Mouse (Mus musculus): ENCODE results near the gene Mon1a. TPM values are rescaled to one million over a fixed set of nuclear protein-coding genes. Genes with fewer than 3 reads are reported as not detected.

Mon1a gene
- polyA plus RNA-seq, 1 experiment from 2014 or later = 15.9 TPM

DNA sequence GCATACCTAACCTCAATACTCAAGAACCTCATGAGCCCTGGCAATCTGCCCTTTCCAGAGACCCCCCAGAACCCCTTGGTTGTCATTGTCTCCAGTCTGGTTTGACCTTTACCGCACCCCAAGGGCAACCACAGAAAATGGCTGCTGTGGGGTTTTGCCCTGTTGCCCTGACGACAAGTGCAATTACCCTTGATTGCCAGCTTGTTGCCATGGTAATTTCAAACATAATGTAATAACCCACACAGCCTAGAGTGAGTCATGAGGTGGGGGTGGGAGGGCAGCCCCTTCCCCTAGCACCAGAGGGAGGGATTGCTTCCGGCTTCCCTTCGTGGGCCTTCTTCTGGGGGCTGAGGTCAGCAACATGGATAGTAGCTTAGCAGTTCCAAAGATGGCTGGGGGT lies 44.3 kb downstream of the Mon1a start:
- Histone ChIP-seq H3K4me2 (no peak overlapping the region), H3K27me3 (peaks cover 17% of the 10 kb centered on the region), H3K9me3 (no peaks in the 10 kb centered on the region), H3K36me3 (no peaks in the 10 kb centered on the region), H3K4me1 (peaks cover 14% of the 10 kb centered on the region), H3K9ac (no peak overlapping the region), H3K27ac (no peak overlapping the region), H3K4me3 (no peak overlapping the region)
- ATAC-seq (ENCODE audit: insufficient number of reproducible peaks, low FRiP score, low TSS enrichment, low read depth) = no peak
- 67% methylated on average over 4 of the region's 4 CpGs for WGBS

DNA sequence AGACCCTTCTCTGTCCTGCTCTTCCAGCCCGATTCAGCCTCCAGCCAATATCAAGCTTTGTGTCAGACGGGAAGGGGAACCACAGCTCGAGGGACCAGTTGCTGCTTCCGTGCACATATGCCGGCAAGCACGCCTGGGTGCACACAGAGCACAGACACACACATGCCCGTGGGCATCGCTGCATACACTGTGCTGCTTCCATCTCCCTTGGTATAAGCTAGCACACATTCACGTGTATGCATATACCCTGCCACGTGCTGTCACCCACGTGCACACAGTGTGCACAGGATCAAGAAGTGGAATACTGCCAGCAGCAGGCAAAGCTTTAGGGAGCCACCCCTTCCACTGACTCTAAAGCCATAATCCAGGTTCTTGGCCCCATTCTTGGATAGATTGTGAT lies 46.2 kb downstream of the Mon1a start:
- Histone ChIP-seq H3K4me1 (peaks cover 14% of the 10 kb centered on the region), H3K4me3 (no peak overlapping the region), H3K4me2 (no peak overlapping the region), H3K27me3 (peaks cover 20% of the 10 kb centered on the region), H3K36me3 (no peaks in the 10 kb centered on the region), H3K27ac (no peak overlapping the region), H3K9me3 (no peaks in the 10 kb centered on the region), H3K9ac (no peak overlapping the region)
- 84% methylated on average over 11 of the region's 11 CpGs for WGBS
- ATAC-seq (ENCODE audit: insufficient number of reproducible peaks, low FRiP score, low TSS enrichment, low read depth) = no peak

- 4% methylated on average over 3 of the region's 3 CpGs for WGBS
Observed at GRCm38 (mm10) chr9:107935374-107935773, 47.4 kb downstream of the Mon1a start, which contains the start of gene Camkv. TSS of gene Camkv (plus strand) at chr9:107935674.

GRCm38 (mm10) chr9:107935790-107936214 lies 47.9 kb downstream of the Mon1a start:
- 0% methylated on average over 41 of the region's 41 CpGs for WGBS
- ATAC-seq (ENCODE audit: insufficient number of reproducible peaks, low FRiP score, low TSS enrichment, low read depth) = 0 out of 2 replicates have a peak, but pooled peaks have one; percentile 17
- Histone ChIP-seq H3K4me3 (peak overlapping the region; percentile 53), H3K9me3 (no peaks in the 10 kb centered on the region), H3K4me2 (peak overlapping the region; percentile 97), H3K9ac (peak overlapping the region; percentile 55), H3K27me3 (peaks cover 20% of the 10 kb centered on the region), H3K4me1 (peaks cover 14% of the 10 kb centered on the region), H3K36me3 (no peaks in the 10 kb centered on the region), H3K27ac (no peak overlapping the region)

More at GRCm38 (mm10) chr9:107935374-107935773, 47.4 kb downstream of the Mon1a start, which contains the start of gene Camkv:
- H3K9ac ChIP-seq = peak within 1 kb of the TSS; percentile 55
- no peak within 1 kb of the TSS for H3K27ac ChIP-seq
- H3K4me3 ChIP-seq = peak within 1 kb of the TSS; percentile 53
- no peaks in the 10 kb centered on the region for H3K36me3 ChIP-seq
- peak within 1 kb of the TSS; percentile 97 for H3K4me2 ChIP-seq
- peaks cover 14% of the 10 kb centered on the region for H3K4me1 ChIP-seq
- H3K27me3 ChIP-seq = peaks cover 20% of the 10 kb centered on the region
- H3K9me3 ChIP-seq = no peaks in the 10 kb centered on the region
- no peak for ATAC-seq (ENCODE audit: insufficient number of reproducible peaks, low FRiP score, low TSS enrichment, low read depth)

GRCm38 (mm10) chr9:107936215-107936822 lies 48.4 kb downstream of the Mon1a start:
- peaks cover 14% of the 10 kb centered on the region for H3K4me1 ChIP-seq
- peak overlapping the region; percentile 53 for H3K4me3 ChIP-seq
- H3K36me3 ChIP-seq = no peaks in the 10 kb centered on the region
- peak overlapping the region; percentile 97 for H3K4me2 ChIP-seq
- H3K27me3 ChIP-seq = peaks cover 20% of the 10 kb centered on the region
- H3K9me3 ChIP-seq = no peaks in the 10 kb centered on the region
- no peak for ATAC-seq (ENCODE audit: insufficient number of reproducible peaks, low FRiP score, low TSS enrichment, low read depth)
- H3K9ac ChIP-seq = peak overlapping the region; percentile 55
- under 1% methylated on average over 26 of the region's 29 CpGs for WGBS
- no peak overlapping the region for H3K27ac ChIP-seq

DNA sequence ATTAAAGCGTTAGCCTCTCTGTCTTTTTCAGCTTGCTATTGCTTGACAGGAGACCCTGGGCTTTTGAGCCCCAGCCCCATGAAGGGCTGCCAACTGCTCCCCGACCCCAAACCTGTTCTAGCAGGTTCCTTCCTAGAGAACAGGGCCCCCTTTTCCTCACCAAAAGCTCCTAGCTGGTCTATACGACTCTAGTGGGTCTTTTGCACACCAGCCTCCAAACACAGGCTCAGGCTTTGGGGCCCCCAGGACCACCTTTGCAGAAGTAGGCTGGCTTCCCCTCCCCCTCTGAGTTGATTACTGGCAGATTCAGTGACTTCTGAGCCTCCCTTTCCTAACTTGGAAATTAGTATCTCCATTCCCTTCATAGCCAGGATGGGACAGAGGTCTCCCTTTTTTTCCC lies 48.9 kb downstream of the Mon1a start:
- Histone ChIP-seq H3K9me3 (no peaks in the 10 kb centered on the region), H3K27me3 (peaks cover 20% of the 10 kb centered on the region), H3K9ac (no peak overlapping the region), H3K27ac (no peak overlapping the region), H3K4me3 (peak overlapping the region; percentile 53), H3K4me1 (peaks cover 14% of the 10 kb centered on the region), H3K4me2 (peak overlapping the region; percentile 97), H3K36me3 (no peaks in the 10 kb centered on the region)
- ATAC-seq (ENCODE audit: insufficient number of reproducible peaks, low FRiP score, low TSS enrichment, low read depth) = no peak
- 10% methylated on average over 3 of the region's 3 CpGs for WGBS

DNA sequence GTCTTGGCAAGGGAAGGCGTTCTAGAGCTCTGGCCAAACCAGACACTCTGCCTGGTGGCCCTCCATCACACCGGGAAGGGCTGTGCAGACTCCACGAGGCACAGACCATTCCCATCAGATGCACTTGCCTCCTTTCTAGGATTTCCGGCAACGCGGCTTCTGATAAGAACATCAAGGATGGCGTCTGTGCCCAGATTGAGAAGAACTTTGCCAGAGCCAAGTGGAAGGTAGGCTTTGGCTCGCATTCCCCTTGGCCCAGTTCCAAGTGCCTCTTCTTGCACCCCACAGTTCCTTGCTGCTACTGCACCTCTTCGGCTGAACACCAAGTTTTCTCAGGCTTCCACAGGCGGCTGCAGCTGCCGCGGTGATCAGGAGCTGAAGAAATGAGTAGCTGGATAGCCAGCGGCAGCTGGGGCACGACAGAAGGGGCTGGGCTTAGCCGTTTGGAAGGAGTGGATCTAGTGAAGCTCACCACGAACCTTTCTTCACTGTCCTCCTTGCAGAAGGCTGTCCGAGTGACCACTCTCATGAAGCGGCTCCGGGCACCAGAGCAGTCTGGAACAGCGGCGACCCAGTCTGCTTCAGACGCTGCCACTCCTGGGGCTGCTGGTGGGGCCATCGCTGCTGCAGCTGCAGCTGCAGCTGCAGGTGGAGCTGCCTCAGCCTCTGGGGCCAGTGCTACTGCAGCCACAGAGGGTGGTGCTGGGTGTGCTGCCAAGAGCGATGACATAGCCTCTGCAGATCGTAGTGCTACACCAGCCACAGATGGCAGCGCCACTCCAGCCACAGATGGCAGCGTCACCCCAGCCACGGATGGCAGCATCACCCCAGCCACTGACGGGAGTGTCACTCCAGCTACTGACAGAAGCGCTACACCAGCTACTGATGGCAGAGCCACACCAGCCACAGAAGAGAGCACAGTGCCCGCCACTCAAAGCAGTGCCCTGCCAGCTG lies 59.6 kb downstream of the Mon1a start:
- ATAC-seq (ENCODE audit: insufficient number of reproducible peaks, low FRiP score, low TSS enrichment, low read depth) = no peak
- Histone ChIP-seq H3K9ac (no peak overlapping the region), H3K4me3 (no peak overlapping the region), H3K4me2 (no peak overlapping the region), H3K9me3 (no peaks in the 10 kb centered on the region), H3K27me3 (no peaks in the 10 kb centered on the region), H3K36me3 (no peaks in the 10 kb centered on the region), H3K27ac (no peak overlapping the region), H3K4me1 (peaks cover 14% of the 10 kb centered on the region)
- 85% methylated on average over 31 of the region's 31 CpGs for WGBS

DNA sequence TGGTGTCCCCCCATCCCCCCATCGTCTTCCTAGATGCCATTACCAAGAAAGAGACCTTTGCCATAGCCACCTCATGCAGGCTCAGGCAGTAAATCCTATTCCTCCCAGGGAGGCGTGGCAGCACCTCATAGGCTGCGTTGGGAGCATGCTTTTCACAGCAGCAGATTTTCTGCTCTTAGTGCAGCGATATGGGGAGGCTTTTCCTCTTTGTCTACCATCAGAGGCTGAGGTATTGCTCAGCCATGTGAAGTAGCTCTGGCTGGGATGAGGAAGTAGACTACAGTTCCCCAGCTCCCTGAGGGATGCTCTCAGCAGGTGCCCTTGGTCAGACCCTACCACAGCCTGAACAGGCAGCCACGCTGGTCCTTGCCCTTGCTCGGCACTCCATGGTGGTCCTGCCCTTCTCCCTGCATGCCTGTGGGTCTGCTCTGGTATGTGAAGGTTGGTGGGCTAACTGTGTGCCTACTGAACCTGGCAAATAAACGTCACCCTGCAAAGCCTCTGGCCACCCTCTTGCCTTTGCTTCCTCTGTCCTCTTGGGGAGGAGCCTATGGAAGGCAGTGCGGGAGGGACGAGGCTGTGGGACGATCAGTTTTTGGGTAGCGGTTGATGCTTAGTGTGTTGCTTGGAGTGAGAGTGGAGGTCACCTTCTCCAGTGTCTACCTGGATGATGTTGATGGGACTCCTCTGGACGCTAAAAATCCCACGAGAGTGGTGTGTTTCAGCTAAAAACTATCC lies 61.4 kb downstream of the Mon1a start:
- Histone ChIP-seq H3K9ac (no peak overlapping the region), H3K4me3 (no peak overlapping the region), H3K36me3 (no peaks in the 10 kb centered on the region), H3K4me2 (no peak overlapping the region), H3K9me3 (no peaks in the 10 kb centered on the region), H3K27me3 (no peaks in the 10 kb centered on the region), H3K4me1 (peaks cover 14% of the 10 kb centered on the region), H3K27ac (no peak overlapping the region)
- no peak for ATAC-seq (ENCODE audit: insufficient number of reproducible peaks, low FRiP score, low TSS enrichment, low read depth)
- 76% methylated on average over 13 of the region's 13 CpGs for WGBS

- peak within 1 kb of the TSS; percentile 54 for H3K9ac ChIP-seq
- no peaks in the 10 kb centered on the region for H3K36me3 ChIP-seq
- ATAC-seq (ENCODE audit: insufficient number of reproducible peaks, low FRiP score, low TSS enrichment, low read depth) = no peak
- 85% methylated on average over 10 of the region's 10 CpGs for WGBS
- peak within 1 kb of the TSS; percentile 64 for H3K4me2 ChIP-seq
- H3K4me3 ChIP-seq = peak within 1 kb of the TSS; percentile 68
- no peaks in the 10 kb centered on the region for H3K9me3 ChIP-seq
- peak within 1 kb of the TSS; percentile 75 for H3K27ac ChIP-seq
- no peaks in the 10 kb centered on the region for H3K27me3 ChIP-seq
- H3K4me1 ChIP-seq = peaks cover 14% of the 10 kb centered on the region
Observed at GRCm38 (mm10) chr9:107949922-107950235, 61.9 kb downstream of the Mon1a start, which contains the start of gene Traip. TSS of gene Traip (plus strand) at chr9:107950136.

DNA sequence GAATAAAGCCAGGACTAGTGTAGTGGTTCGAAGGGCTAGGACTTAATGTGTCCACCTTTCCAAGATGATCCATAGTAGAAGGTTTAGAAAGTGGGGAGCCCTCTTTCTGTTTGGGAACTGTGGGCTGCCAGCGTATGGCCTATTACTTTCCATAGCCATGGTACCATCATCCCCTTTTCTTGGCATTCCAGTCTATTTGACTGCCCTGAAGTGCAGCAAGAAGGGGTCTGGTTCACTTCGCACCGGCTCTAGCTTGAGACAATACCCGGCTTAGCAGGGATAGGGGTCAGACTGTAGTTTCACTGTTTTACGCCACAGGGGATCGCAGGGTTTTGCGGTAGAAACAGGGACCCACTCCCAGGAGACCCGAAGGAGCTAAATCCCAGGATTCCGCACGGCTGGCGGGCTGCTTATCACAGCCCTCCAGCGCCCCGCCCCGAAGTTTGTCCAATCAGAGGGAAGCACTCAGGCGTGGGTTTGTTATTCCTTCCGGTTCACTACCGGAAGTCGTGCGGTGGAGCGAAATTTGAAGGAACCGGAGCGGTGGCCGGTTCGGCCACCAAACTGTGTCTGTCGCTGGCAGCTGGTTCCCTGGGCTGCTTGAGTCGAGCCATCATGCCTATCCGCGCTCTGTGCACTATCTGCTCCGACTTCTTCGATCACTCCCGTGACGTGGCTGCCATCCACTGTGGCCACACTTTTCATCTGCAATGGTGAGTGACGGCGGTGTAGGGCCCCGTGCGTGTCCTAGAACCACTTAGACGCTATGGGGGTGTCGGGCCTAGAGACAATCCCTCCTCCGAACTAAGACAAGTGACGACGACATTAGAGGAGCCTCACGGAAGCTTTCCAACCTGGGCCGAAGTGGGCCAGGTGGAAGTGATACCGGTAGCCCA lies 62.8 kb downstream of the Mon1a start:
- H3K4me2 ChIP-seq = peak overlapping the region; percentile 64
- peaks cover 14% of the 10 kb centered on the region for H3K4me1 ChIP-seq
- H3K27me3 ChIP-seq = no peaks in the 10 kb centered on the region
- peak overlapping the region; percentile 68 for H3K4me3 ChIP-seq
- H3K36me3 ChIP-seq = no peaks in the 10 kb centered on the region
- H3K9ac ChIP-seq = peak overlapping the region; percentile 54
- ATAC-seq (ENCODE audit: insufficient number of reproducible peaks, low FRiP score, low TSS enrichment, low read depth) = peak; percentile 77
- no peaks in the 10 kb centered on the region for H3K9me3 ChIP-seq
- H3K27ac ChIP-seq = peak overlapping the region; percentile 75
- 15% methylated on average over 45 of the region's 45 CpGs for WGBS

All from limb, embryonic 15.5 days (tissue).